Mouse (Mus musculus) ovary, adult 18-20 months (tissue): Measurements from ENCODE around the gene Pdzd2.

Experiments
- DNase-seq: peaks from one replicate; pipeline ENCODE4 v3.0.0; 2022; ENCODE audit warnings: low spot score, mixed read lengths

Gene Pdzd2

DNA sequence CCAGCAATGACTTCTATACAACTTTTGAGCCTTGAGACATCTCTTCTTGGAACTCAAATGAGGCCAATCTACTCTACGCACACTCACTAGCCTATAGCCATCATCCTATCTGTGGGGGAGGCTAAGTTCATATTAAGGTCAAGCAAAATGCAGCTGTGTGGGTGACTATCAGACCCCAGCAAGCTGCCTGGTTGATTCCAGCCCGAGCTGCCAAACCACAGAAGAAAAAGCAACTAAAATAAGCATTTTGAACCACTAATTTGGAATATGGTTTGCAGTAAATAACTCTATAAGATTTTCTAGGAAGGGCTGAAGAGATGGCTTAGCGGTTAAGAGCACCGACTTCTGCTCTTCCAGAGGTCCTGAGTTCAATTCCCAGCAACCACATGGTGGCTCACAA lies 429.0 kb downstream of the Pdzd2 start:
- no peak for DNase-seq
